Mouse (Mus musculus) brain, embryonic 14.5 days (tissue): Measurements from ENCODE around the gene Gda. TPM values are rescaled to one million over a fixed set of nuclear protein-coding genes. Genes with fewer than 3 reads are reported as not detected.

Experiments
- DNase-seq: peaks from one replicate; pipeline ENCODE4 v3.0.0-alpha.2; 2011; ENCODE audit warnings: low read depth
- CTCF ChIP-seq: fragments of 200-500 bp; IDR thresholded peaks from 2 replicates; pipeline ENCODE4 v1.5.1; 2012; ENCODE audit warnings: inconsistent platforms, mild to moderate bottlenecking, moderate library complexity, borderline replicate concordance; ENCODE audit not compliant: insufficient read depth, insufficient read length; ENCODE audit errors: extremely low read depth
- POLR2A ChIP-seq: fragments of 200-500 bp; IDR thresholded peaks from 2 replicates; pipeline ENCODE4 v1.6.1; 2012; ENCODE audit warnings: mild to moderate bottlenecking, inconsistent platforms, borderline replicate concordance; ENCODE audit not compliant: poor library complexity, insufficient read depth, insufficient read length, severe bottlenecking; ENCODE audit errors: extremely low read depth
- polyA plus RNA-seq: library from polyadenylated mRNA; depleted of rRNA; stranded (reverse); fragments of >200 nt; gene quantifications from 2 replicates; pipeline ENCODE4 v1.2.3, GENCODE M21; 2012

The Gda gene
- polyA plus RNA-seq, 1 experiment: 0.72 TPM

GRCm38 (mm10) chr19:21439141-21439737 lies 34.0 kb downstream of the Gda start:
- no peak for TF ChIP-seq POLR2A
- TF ChIP-seq CTCF: no peak
- no peak for DNase-seq

GRCm38 (mm10) chr19:21436566-21436965 lies 36.7 kb downstream of the Gda start:
- no peak for DNase-seq
- TF ChIP-seq CTCF (no peak), POLR2A (no peak)

- no peak for DNase-seq
- TF ChIP-seq POLR2A (no peak), CTCF (no peak)
These were observed 39.9 kb downstream of the Gda start for GRCm38 (mm10) chr19:21433348-21433747.

- TF ChIP-seq POLR2A (no peak), CTCF (no peak)
- no peak for DNase-seq
These were observed 40.4 kb downstream of the Gda start for GRCm38 (mm10) chr19:21432879-21433278.

DNA sequence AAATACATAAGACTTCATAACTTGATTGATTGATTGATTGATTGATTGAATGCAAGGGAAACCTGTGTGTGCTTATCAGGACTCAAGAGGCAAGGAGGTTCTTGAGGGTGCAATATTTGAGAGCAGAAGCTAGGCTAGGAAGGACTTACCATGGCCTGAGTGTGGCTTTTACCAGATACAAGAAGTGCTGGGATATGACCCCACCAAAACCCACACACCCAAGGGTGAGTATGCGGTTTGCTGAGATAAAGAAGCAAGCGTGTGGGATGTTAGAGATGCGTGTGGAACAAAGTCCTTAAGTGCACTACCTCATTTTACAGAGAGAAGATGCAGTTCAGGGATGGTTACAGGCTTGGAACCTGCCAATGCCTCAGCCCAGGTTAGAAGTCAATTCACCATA lies 41.0 kb downstream of the Gda start:
- DNase-seq: no peak
- no peak for TF ChIP-seq CTCF
- no peak for TF ChIP-seq POLR2A

- no peak for DNase-seq
- TF ChIP-seq CTCF: no peak
These were observed 47.9 kb downstream of the Gda start for GRCm38 (mm10) chr19:21425391-21425790.

- TF ChIP-seq POLR2A (no peak), CTCF (no peak)
- DNase-seq: no peak
These were observed 49.5 kb downstream of the Gda start for GRCm38 (mm10) chr19:21423731-21424130.

- TF ChIP-seq POLR2A: no peak
- no peak for TF ChIP-seq CTCF
- DNase-seq: no peak
These were observed 54.8 kb downstream of the Gda start for GRCm38 (mm10) chr19:21418418-21418817.

DNA sequence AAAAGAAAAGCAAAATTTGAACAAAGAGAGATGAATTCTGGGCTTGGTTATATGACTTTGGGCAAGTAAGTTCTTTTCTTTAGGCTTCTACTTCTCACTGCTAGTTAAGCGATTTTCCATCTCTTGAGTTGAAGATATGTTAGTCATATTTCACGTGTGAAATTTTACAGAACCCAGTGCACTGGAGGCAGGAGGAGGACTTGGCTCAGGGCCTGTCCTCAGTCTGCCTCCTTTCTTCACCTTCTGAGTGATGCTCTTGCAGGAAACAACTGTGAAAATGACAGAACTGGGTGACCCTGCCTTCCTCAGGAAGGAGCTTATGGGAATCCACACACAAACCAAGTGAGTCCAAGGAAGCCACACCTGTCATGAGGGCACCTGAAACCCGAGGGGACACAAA lies 57.9 kb downstream of the Gda start:
- TF ChIP-seq CTCF (no peak), POLR2A (no peak)
- no peak for DNase-seq

- no peak for TF ChIP-seq POLR2A
- TF ChIP-seq CTCF: no peak
- no peak for DNase-seq
These were observed 64.1 kb downstream of the Gda start for GRCm38 (mm10) chr19:21409178-21409577.

DNA sequence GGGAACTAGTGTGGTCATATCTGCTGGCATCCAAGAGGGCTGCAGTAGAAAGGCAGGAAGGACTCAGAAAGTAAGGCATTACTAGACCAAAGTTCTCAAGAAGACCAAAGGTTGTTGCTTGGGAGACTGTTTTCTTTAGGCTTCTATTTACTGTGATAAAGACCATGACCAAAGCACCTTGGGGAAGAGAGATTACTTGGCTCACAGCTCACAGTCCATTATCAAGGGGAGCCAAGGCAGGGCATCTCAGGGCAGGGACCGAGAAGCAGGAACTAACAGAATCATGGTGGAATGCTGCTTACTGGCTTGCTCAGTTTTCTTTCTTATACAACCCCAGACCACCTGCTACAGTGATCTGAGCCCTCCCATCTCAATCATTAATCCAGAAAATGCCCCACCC lies 65.9 kb downstream of the Gda start:
- no peak for DNase-seq
- no peak for TF ChIP-seq CTCF
- TF ChIP-seq POLR2A: no peak

- no peak for TF ChIP-seq CTCF
- TF ChIP-seq POLR2A: no peak
- DNase-seq: no peak
These were observed 75.3 kb downstream of the Gda start for GRCm38 (mm10) chr19:21397994-21398393.

DNA sequence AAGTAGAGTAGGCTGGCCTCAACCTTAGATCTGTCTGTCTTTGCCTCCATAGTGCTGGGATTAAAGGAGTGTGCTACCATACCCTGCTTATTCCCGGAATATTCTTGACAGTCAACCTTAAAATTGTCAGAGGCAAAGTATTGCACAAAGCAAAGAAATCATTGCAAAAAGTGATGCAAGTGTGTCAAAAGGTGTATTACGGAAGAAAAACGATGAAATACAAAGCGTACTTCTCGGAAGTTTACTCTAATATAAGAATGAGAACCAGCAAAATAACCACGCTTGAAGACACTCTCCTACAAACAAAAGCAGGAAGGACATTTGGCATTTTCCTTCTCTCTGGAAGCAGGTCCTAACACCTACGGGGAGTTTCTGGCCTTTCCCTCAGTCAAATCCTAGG lies 76.9 kb downstream of the Gda start:
- TF ChIP-seq POLR2A (no peak), CTCF (no peak)
- DNase-seq: no peak

DNA sequence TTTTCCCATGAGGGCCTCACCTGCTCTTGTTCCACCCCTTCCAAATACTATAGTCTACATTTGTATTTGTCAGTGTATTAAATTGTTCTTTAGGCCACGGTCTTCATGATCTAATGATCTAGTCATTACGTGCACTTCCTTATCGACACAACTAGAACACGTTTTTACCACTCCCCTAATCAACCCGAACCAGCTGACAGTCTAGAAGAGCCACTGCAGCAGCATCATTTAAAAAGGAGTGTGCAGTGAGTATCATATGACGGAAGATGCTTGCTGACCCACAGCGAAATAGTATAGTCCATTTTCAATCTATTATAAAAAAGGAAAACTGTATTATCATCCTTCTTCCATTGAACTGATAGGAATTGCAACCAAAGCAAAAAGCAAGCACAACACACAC lies 82.3 kb downstream of the Gda start:
- no peak for TF ChIP-seq CTCF
- TF ChIP-seq POLR2A: no peak
- DNase-seq: no peak
